Mouse (Mus musculus): Measurements from ENCODE around the gene Olfr1049. TPM values are rescaled to one million over a fixed set of nuclear protein-coding genes. Genes with fewer than 3 reads are reported as not detected.
"Not testable (repeated sequence)": the region's sequence is repeated elsewhere in the genome, so short reads cannot be mapped to it uniquely, and the experiment has no call there.

Olfr1049 gene
- total RNA-seq (2021) = not detected
- long read RNA-seq, experiment 1 = 0 reads
- long read RNA-seq, experiment 2 = 0 reads

DNA sequence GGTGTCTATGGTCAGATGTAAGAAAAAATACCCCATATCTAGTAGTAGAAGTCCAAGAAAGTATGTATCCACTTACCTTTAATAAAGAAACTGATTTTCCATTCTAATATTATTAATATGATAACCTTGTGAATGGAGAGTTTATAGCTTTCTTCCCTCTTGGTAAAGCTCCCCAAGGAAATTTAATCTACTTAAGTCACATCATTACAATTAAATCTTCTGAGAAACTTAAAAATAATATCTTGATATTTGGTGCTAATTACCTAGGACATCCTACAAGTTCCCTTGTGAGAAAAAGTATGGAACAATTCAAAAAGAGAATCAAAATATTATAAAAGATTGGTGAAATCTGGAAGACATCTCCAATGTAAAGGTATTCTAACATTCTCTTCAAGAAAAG, at the start of gene Olfr1049:
Gene Olfr1049, minus strand, starts transcription at position 101 of the 400 bp plus-strand sequence.
- not testable (repeated sequence) for DNase-seq

DNA sequence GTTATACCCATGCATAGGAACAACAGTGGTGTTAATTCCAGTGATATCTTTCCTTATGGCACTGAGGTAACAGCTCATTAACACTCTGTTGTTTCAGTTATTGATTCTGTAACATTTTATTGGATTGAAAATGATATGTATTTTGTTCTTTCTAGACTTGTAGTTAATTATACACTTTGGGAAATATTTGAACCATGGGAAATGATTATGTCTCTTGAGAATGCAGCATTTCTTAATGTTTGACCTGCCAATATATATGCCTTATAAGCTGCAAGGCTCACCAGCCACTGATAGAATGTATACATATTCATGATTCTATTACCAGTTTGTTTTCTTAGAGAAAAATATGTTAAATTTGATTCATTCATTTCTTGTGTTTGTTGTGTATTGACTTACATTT, 34.0 kb upstream of the Olfr1049 start, which contains the start of gene Olfr1052:
Gene Olfr1052, plus strand, starts transcription at position 301 of the 400 bp plus-strand sequence.
- no peak for DNase-seq

DNA sequence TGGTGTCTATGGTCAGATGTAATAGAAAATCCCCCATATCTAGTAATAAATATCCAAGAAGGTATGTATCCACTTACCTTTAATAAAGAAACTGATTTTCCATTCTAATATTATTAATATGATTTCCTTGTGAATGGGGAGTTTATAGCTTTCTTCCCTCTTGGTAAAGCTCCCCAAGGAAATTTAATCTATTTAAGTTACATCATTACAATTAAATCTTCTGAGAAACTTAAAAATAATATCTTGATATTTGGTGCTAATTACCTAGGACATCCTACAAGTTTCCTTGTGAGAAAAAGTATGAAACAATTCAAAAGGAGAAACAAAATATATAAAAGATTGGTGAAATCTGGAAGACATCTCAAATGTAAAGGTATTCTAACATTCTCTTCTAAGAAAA, 20.9 kb upstream of the Olfr1049 start, which contains the start of gene Olfr1051:
Gene Olfr1051, minus strand, starts transcription at position 101 of the 400 bp plus-strand sequence.
- DNase-seq = not testable (repeated sequence)

DNA sequence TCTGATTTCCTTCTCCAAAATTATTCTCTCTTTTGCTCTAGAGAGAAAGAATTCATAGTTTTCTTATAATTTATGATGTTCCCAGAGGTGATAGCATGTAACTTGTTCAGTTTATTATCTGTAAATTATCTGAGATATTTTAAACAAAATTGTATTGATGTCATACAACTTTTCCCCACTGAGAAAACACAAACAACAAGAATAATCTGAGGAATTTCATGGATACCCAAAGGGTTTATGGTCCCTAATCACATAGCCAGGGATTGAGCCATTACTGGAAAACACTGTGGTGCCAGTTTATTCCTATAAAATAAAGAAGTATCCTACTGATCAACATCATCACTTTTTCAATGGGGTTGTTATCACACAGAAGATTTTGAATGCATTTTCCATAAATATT, 17.9 kb downstream of the Olfr1049 start, which contains the start of gene Olfr1048:
Gene Olfr1048, minus strand, starts transcription at position 101 of the 400 bp plus-strand sequence.
- DNase-seq = no peak

DNA sequence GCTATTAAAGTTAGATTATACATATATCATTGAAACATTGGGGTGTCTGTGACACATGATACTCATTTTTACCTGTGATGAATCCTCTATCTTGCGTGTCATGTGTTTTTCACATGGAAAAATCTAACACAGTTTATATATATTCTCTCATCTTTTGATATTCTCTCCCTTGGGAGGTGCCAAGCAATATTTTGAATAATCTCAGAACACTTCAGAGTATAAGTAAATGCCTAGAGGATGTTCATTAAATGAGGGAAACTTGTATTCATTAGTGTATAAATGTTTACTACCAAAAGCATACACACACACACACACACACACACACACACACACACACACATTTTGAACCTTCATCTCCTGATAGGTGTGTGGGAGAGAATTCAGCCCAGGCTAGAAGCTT, 26.8 kb downstream of the Olfr1049 start, which contains the start of gene Olfr1047:
Gene Olfr1047, minus strand, starts transcription at position 101 of the 400 bp plus-strand sequence.
- DNase-seq = no peak

DNA sequence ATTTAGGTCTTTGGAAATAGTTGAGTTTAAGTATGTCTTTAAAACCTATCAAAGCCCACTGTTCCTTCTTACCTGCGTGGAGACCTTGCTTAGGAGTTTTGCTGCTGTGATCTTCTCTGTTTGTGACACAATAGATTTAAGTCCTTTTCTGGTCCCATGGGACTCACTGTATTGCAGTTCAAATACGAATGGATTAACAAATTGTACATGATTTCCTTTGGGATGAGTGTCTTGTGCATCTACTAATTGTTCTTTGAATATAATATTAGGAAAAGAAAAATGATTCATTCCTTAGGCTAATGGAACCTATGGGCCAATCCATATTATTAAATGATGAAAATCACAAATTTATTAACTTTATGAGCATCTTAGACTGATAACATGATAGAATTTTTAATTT, 38.9 kb downstream of the Olfr1049 start, which contains the start of gene Olfr1046:
Gene Olfr1046, minus strand, starts transcription at position 101 of the 400 bp plus-strand sequence.
- no peak for DNase-seq

Other genes starting within 250 kb of the Olfr1049 start
- under 1 TPM in 1 of 2 experiments, not detected in 1; 0.08 TPM for gene Olfr1033, start 237.7 kb downstream of the Olfr1049 start, total RNA-seq (2021)
- gene Olfr1034, start 212.5 kb downstream of the Olfr1049 start, total RNA-seq (2021) = not detected
- gene Olfr1036, start 184.3 kb downstream of the Olfr1049 start, total RNA-seq (2021) = not detected
- gene Olfr1037, start 170.9 kb downstream of the Olfr1049 start, total RNA-seq (2021) = not detected
- not detected for gene Olfr1039, start 122.4 kb downstream of the Olfr1049 start, total RNA-seq (2021)
- gene Olfr1040, start 111.6 kb downstream of the Olfr1049 start, total RNA-seq (2021) = not detected
- gene Olfr1042, start 96.5 kb downstream of the Olfr1049 start, total RNA-seq (2021) = not detected
- not detected for gene Olfr1043, start 90.8 kb downstream of the Olfr1049 start, total RNA-seq (2021)
- gene Olfr1044, start 80.5 kb downstream of the Olfr1049 start, total RNA-seq (2021) = not detected
- not detected for gene Olfr52, start 72.6 kb downstream of the Olfr1049 start, total RNA-seq (2021)
- gene Olfr1045, start 55.3 kb downstream of the Olfr1049 start, total RNA-seq (2021) = not detected
- gene Olfr1046, start 39.0 kb downstream of the Olfr1049 start, total RNA-seq (2021) = not detected
- gene Olfr1047, start 26.9 kb downstream of the Olfr1049 start, total RNA-seq (2021) = not detected
- not detected for gene Olfr1048, start 18.0 kb downstream of the Olfr1049 start, total RNA-seq (2021)
- gene Olfr1051, start 20.8 kb upstream of the Olfr1049 start, total RNA-seq (2021) = not detected
- gene Olfr1052, start 34.1 kb upstream of the Olfr1049 start, total RNA-seq (2021) = not detected
- not detected for gene Olfr1053, start 57.0 kb upstream of the Olfr1049 start, total RNA-seq (2021)
- not detected for gene Olfr1054, start 77.1 kb upstream of the Olfr1049 start, total RNA-seq (2021)
- gene Olfr1055, start 92.0 kb upstream of the Olfr1049 start, total RNA-seq (2021) = not detected
- gene Olfr1056, start 104.1 kb upstream of the Olfr1049 start, total RNA-seq (2021) = not detected
- gene Olfr1057, start 120.1 kb upstream of the Olfr1049 start, total RNA-seq (2021) = not detected
- gene Olfr1058, start 130.2 kb upstream of the Olfr1049 start, total RNA-seq (2021) = not detected
- not detected for gene Olfr1061, start 155.7 kb upstream of the Olfr1049 start, total RNA-seq (2021)
- gene Olfr1062, start 168.4 kb upstream of the Olfr1049 start, total RNA-seq (2021) = not detected
- not detected for gene Olfr1065, start 192.3 kb upstream of the Olfr1049 start, total RNA-seq (2021)
- gene Olfr1066, start 197.9 kb upstream of the Olfr1049 start, total RNA-seq (2021) = not detected
- gene Olfr228, start 229.1 kb upstream of the Olfr1049 start, total RNA-seq (2021) = not detected

Data from gastrocnemius, postnatal 25 days (tissue).